ENCODE assay signal across 7 mouse cellular contexts in the genomic region with DNA sequence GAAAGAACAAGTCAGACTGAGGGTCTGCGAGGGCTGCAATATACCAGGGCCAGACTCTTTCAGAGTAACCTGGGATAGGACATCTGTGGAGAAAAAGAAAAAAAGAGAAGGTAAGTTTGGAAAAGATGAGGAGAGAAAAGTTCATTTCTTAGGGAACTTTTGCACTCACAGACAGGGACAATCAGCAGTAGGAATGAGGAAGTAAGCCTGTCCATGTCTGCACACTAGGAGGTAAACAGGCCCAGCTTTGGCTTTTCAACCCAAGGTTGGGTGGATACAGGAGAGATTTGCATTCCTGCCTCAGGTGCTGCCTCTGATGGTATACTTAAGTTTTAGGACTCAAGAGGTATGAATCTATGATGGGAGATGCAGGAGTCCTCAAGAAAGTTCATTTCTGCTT.
DNase-seq lines count a peak whose midpoint lies in the region; ATAC-seq and TF ChIP-seq lines count a peak whose summit lies in the region.
"Not testable (repeated sequence)": the region's sequence is repeated elsewhere in the genome, so short reads cannot be mapped to it uniquely, and the experiment has no call there.

No protein-coding gene starts in this region.

- not testable (repeated sequence) for H3K36me3 ChIP-seq in liver, embryonic 16.5 days (ENCODE audit: control insufficient read depth, insufficient read depth); macrophage (ENCODE audit: inconsistent target); small intestine, adult 2 months (ENCODE audit: control insufficient read depth, insufficient read depth, low read length); thymus, adult 2 months (ENCODE audit: control insufficient read depth, insufficient read depth, low read length)

- not testable (repeated sequence) for H3K79me2 ChIP-seq in macrophage (ENCODE audit: inconsistent target)

- not testable (repeated sequence) for TF ChIP-seq POLR2A in bone marrow, adult 2 months (IDR thresholded peaks at IDR 0.05; ENCODE audit: borderline replicate concordance, control insufficient read depth, low read depth, low read length); small intestine, adult 2 months (IDR thresholded peaks at IDR 0.05; ENCODE audit: low read depth, low read length); thymus, adult 2 months (IDR thresholded peaks at IDR 0.05; ENCODE audit: control insufficient read depth, extremely low read depth, insufficient read depth, low read length, poor library complexity)

- H3K4me2 ChIP-seq in liver, embryonic 16.5 days (ENCODE audit: low read depth, low read length): not testable (repeated sequence)

- not testable (repeated sequence) for H3K27me3 ChIP-seq in liver, embryonic 16.5 days (ENCODE audit: control insufficient read depth, insufficient read depth, low read depth, low read length); small intestine, adult 2 months (ENCODE audit: control insufficient read depth, insufficient read depth, low read length); thymus, adult 2 months (ENCODE audit: control insufficient read depth, insufficient read depth, low read length)

- not testable (repeated sequence) for H3K9me3 ChIP-seq in liver, embryonic 16.5 days (replicated peaks; ENCODE audit: control insufficient read depth, low read length)

- TF ChIP-seq CTCF in bone marrow, adult 2 months (IDR thresholded peaks at IDR 0.05; ENCODE audit: control insufficient read depth, insufficient read depth, low read length); small intestine, adult 2 months (IDR thresholded peaks at IDR 0.05; ENCODE audit: extremely low read depth, insufficient read length, insufficient replicate concordance, low read depth, low read length); thymus, adult 2 months (IDR thresholded peaks at IDR 0.05; ENCODE audit: borderline replicate concordance, control insufficient read depth, extremely low read depth, insufficient read depth, low read length, poor library complexity): not testable (repeated sequence)

- 6% methylated on average over 1 of the region's 1 CpGs for WGBS in bone marrow, adult 2 months
- WGBS in liver, embryonic 16.5 days (ENCODE audit: insufficient replicate concordance): 44% methylated on average over 1 of the region's 1 CpGs
- 29% methylated on average over 1 of the region's 1 CpGs for WGBS in macrophage (ENCODE audit: missing documents)
- WGBS in small intestine, adult 2 months: 47% methylated on average over 1 of the region's 1 CpGs
- 15% methylated on average over 1 of the region's 1 CpGs for WGBS in thymus, adult 2 months

- H3K27ac ChIP-seq in bone marrow, adult 2 months (ENCODE audit: control insufficient read depth, insufficient read depth, low read depth, low read length, poor library complexity): peak overlapping the region; percentile 89
- H3K27ac ChIP-seq in liver, embryonic 16.5 days (ENCODE audit: low read length): peak overlapping the region; percentile 45
- peak overlapping the region; percentile 94 for H3K27ac ChIP-seq in macrophage
- 0 out of 2 replicates have a peak overlapping the region, but pooled peaks have one; percentile 65 for H3K27ac ChIP-seq in small intestine, adult 2 months (ENCODE audit: insufficient read depth, low read depth, low read length)
- H3K27ac ChIP-seq in thymus, adult 2 months (ENCODE audit: control insufficient read depth, insufficient read depth, low read length): peak overlapping the region; percentile 81

- not testable (repeated sequence) for DNase-seq in thymus, adult 2 months

- peak; percentile 50; the same call in 1 of the 2 replicates for ATAC-seq in common myeloid progenitor, adult 5-6 weeks (replicated peaks; ENCODE audit: low read depth, poor library complexity, severe bottlenecking)
- not testable (repeated sequence) for ATAC-seq in liver, embryonic 16.5 days (ENCODE audit: low read depth)
- peak; percentile 70 for ATAC-seq in megakaryocyte progenitor cell, adult 5-6 weeks (replicated peaks; ENCODE audit: poor library complexity)

- not testable (repeated sequence) for H3K4me1 ChIP-seq in bone marrow, adult 2 months (ENCODE audit: control insufficient read depth, insufficient read depth, low read length); liver, embryonic 16.5 days (ENCODE audit: control insufficient read depth, low read depth, low read length); small intestine, adult 2 months (ENCODE audit: control insufficient read depth, insufficient read depth, insufficient read length, low read length); thymus, adult 2 months (replicated peaks; ENCODE audit: control insufficient read depth, insufficient read depth, low read length)

- H3K9ac ChIP-seq in liver, embryonic 16.5 days (ENCODE audit: low read depth, low read length): not testable (repeated sequence)

- H3K4me3 ChIP-seq in bone marrow, adult 2 months (replicated peaks; ENCODE audit: control insufficient read depth, low read depth, low read length); liver, embryonic 16.5 days (ENCODE audit: low read depth, low read length); macrophage (ENCODE audit: inconsistent target); small intestine, adult 2 months (ENCODE audit: low read depth, low read length); thymus, adult 2 months (ENCODE audit: control insufficient read depth, insufficient read depth, low read length): not testable (repeated sequence)
